Mouse (Mus musculus): ENCODE results near the gene Slc8a1. TPM values are rescaled to one million over a fixed set of nuclear protein-coding genes. Genes with fewer than 3 reads are reported as not detected.

Gene Slc8a1
- total and polyA plus RNA-seq, 2 experiments from 2014 or later: 71.6 to 875 TPM

GRCm38 (mm10) chr17:81542313-81543185, 195.6 kb downstream of the Slc8a1 start:
- H3K9ac ChIP-seq (replicated peaks; ENCODE audit: low read depth, low read length): no peak overlapping the region
- WGBS: 62% methylated on average over 12 of the region's 12 CpGs
- H3K27me3 ChIP-seq (ENCODE audit: control insufficient read depth, insufficient read depth, low read length): no peaks in the 10 kb centered on the region
- no peak for TF ChIP-seq EP300 (IDR thresholded peaks at IDR 0.05; ENCODE audit: low read depth)
- TF ChIP-seq CTCF (IDR thresholded peaks at IDR 0.05; ENCODE audit: low read depth): no peak
- no peak for DNase-seq (ENCODE audit: low spot score)
- no peaks in the 10 kb centered on the region for H3K9me3 ChIP-seq (replicated peaks; ENCODE audit: control insufficient read depth, low read length)
- no peak for ATAC-seq (ENCODE audit: insufficient read depth, low read depth)
- peaks cover 54% of the 10 kb centered on the region for H3K4me1 ChIP-seq (ENCODE audit: control insufficient read depth, insufficient read depth)
- H3K4me3 ChIP-seq (ENCODE audit: low read depth, low read length): no peak overlapping the region
- 0 out of 2 replicates have a peak, but pooled peaks cover 6% of the 10 kb centered on the region for H3K36me3 ChIP-seq (replicated peaks; ENCODE audit: control insufficient read depth, insufficient read depth, low read length)
- H3K27ac ChIP-seq (ENCODE audit: low read depth): peak overlapping the region; percentile 26; the same call in 1 of the 2 replicates
- H3K4me2 ChIP-seq (ENCODE audit: low read depth, low read length): no peak overlapping the region

GRCm38 (mm10) chr17:81538163-81539160, 199.7 kb downstream of the Slc8a1 start:
- H3K4me2 ChIP-seq (ENCODE audit: low read depth, low read length): peak overlapping the region; percentile 33
- H3K4me1 ChIP-seq (ENCODE audit: control insufficient read depth, insufficient read depth): peaks cover 42% of the 10 kb centered on the region
- H3K36me3 ChIP-seq (replicated peaks; ENCODE audit: control insufficient read depth, insufficient read depth, low read length): no peaks in the 10 kb centered on the region
- DNase-seq (ENCODE audit: low spot score): peak; percentile 52
- WGBS: 34% methylated on average over 9 of the region's 9 CpGs
- TF ChIP-seq EP300 (IDR thresholded peaks at IDR 0.05; ENCODE audit: low read depth): no peak
- TF ChIP-seq CTCF (IDR thresholded peaks at IDR 0.05; ENCODE audit: low read depth): no peak
- H3K9ac ChIP-seq (replicated peaks; ENCODE audit: low read depth, low read length): no peak overlapping the region
- no peak overlapping the region for H3K4me3 ChIP-seq (ENCODE audit: low read depth, low read length)
- H3K27ac ChIP-seq (ENCODE audit: low read depth): peak overlapping the region; percentile 84
- H3K9me3 ChIP-seq (replicated peaks; ENCODE audit: control insufficient read depth, low read length): no peaks in the 10 kb centered on the region
- peak; percentile 69 for ATAC-seq (ENCODE audit: insufficient read depth, low read depth)
- no peaks in the 10 kb centered on the region for H3K27me3 ChIP-seq (ENCODE audit: control insufficient read depth, insufficient read depth, low read length)

GRCm38 (mm10) chr17:81536093-81536492, 202.1 kb downstream of the Slc8a1 start:
- Histone ChIP-seq H3K4me3 (ENCODE audit: low read depth, low read length) (no peak overlapping the region), H3K9me3 (replicated peaks; ENCODE audit: control insufficient read depth, low read length) (no peaks in the 10 kb centered on the region), H3K4me1 (ENCODE audit: control insufficient read depth, insufficient read depth) (peaks cover 29% of the 10 kb centered on the region), H3K4me2 (ENCODE audit: low read depth, low read length) (no peak overlapping the region), H3K9ac (replicated peaks; ENCODE audit: low read depth, low read length) (no peak overlapping the region), H3K36me3 (replicated peaks; ENCODE audit: control insufficient read depth, insufficient read depth, low read length) (no peaks in the 10 kb centered on the region), H3K27me3 (ENCODE audit: control insufficient read depth, insufficient read depth, low read length) (no peaks in the 10 kb centered on the region), H3K27ac (ENCODE audit: low read depth) (no peak overlapping the region)
- no peak for ATAC-seq (ENCODE audit: insufficient read depth, low read depth)
- WGBS: 87% methylated on average over 3 of the region's 3 CpGs
- TF ChIP-seq CTCF (IDR thresholded peaks at IDR 0.05; ENCODE audit: low read depth): no peak
- no peak for TF ChIP-seq EP300 (IDR thresholded peaks at IDR 0.05; ENCODE audit: low read depth)
- DNase-seq (ENCODE audit: low spot score): no peak

GRCm38 (mm10) chr17:81529849-81530248, 208.3 kb downstream of the Slc8a1 start:
- H3K27ac ChIP-seq (ENCODE audit: low read depth): no peak overlapping the region
- 64% methylated on average over 2 of the region's 2 CpGs for WGBS
- H3K4me1 ChIP-seq (ENCODE audit: control insufficient read depth, insufficient read depth): peaks cover 12% of the 10 kb centered on the region
- no peaks in the 10 kb centered on the region for H3K36me3 ChIP-seq (replicated peaks; ENCODE audit: control insufficient read depth, insufficient read depth, low read length)
- no peaks in the 10 kb centered on the region for H3K9me3 ChIP-seq (replicated peaks; ENCODE audit: control insufficient read depth, low read length)
- no peak overlapping the region for H3K4me3 ChIP-seq (ENCODE audit: low read depth, low read length)
- H3K27me3 ChIP-seq (ENCODE audit: control insufficient read depth, insufficient read depth, low read length): no peaks in the 10 kb centered on the region
- H3K9ac ChIP-seq (replicated peaks; ENCODE audit: low read depth, low read length): no peak overlapping the region
- DNase-seq (ENCODE audit: low spot score): no peak
- H3K4me2 ChIP-seq (ENCODE audit: low read depth, low read length): no peak overlapping the region
- ATAC-seq (ENCODE audit: insufficient read depth, low read depth): no peak
- TF ChIP-seq CTCF (IDR thresholded peaks at IDR 0.05; ENCODE audit: low read depth) (no peak), EP300 (IDR thresholded peaks at IDR 0.05; ENCODE audit: low read depth) (no peak)

- ATAC-seq (ENCODE audit: insufficient read depth, low read depth): no peak
- H3K36me3 ChIP-seq (replicated peaks; ENCODE audit: control insufficient read depth, insufficient read depth, low read length): no peaks in the 10 kb centered on the region
- no peak overlapping the region for H3K4me2 ChIP-seq (ENCODE audit: low read depth, low read length)
- WGBS: 81% methylated on average over 4 of the region's 4 CpGs
- H3K9ac ChIP-seq (replicated peaks; ENCODE audit: low read depth, low read length): no peak overlapping the region
- no peaks in the 10 kb centered on the region for H3K9me3 ChIP-seq (replicated peaks; ENCODE audit: control insufficient read depth, low read length)
- no peak for TF ChIP-seq EP300 (IDR thresholded peaks at IDR 0.05; ENCODE audit: low read depth)
- TF ChIP-seq CTCF (IDR thresholded peaks at IDR 0.05; ENCODE audit: low read depth): no peak
- H3K27me3 ChIP-seq (ENCODE audit: control insufficient read depth, insufficient read depth, low read length): no peaks in the 10 kb centered on the region
- H3K4me3 ChIP-seq (ENCODE audit: low read depth, low read length): no peak overlapping the region
- DNase-seq (ENCODE audit: low spot score): no peak
- H3K27ac ChIP-seq (ENCODE audit: low read depth): no peak overlapping the region
- peaks cover 7% of the 10 kb centered on the region for H3K4me1 ChIP-seq (ENCODE audit: control insufficient read depth, insufficient read depth)
Observed at GRCm38 (mm10) chr17:81528940-81529339, 209.2 kb downstream of the Slc8a1 start.

All from heart, postnatal 0 days (tissue).